Mouse (Mus musculus): ENCODE data around the gene Rnf151.

DNA sequence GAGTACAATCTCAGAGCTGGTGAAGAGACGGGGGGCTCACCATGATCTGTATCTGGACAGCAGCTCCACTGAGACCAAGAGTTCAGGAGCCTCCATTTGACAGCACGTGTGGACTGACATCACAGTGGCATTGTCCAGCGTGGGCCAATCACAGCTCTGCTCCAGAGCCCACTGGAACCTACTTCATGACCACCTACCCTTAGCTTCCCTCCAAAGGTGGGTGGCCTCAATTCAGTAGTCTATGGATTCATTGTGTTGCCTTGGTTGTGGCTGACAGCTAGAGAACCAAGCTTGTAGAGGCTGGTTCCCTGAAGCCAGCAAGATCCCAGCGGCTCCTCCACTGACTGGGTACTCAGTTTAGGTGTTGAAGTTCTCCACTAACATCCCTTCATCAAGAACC lies at the start of gene Rnf151, which contains the start of gene Rps2:
- no peak for TF ChIP-seq GATA1 (IDR thresholded peaks at IDR 0.05; ENCODE audit: borderline replicate concordance, low read length)
- TF ChIP-seq FLI1 (IDR thresholded peaks at IDR 0.05; ENCODE audit: low read length): no peak

Measured in megakaryocyte, embryonic 14.5 days (primary cell).